Mouse (Mus musculus) cerebellum, adult 2 months (tissue): Measurements from ENCODE around the gene Trpm2.

ENCODE experiments used
- CTCF ChIP-seq: fragments of 200-500 bp; IDR thresholded peaks from 2 replicates; pipeline ENCODE4 v1.5.1; 2011; ENCODE audit warnings: low read depth, mild to moderate bottlenecking, control low read depth, low read length, moderate library complexity, borderline replicate concordance; ENCODE audit not compliant: insufficient read depth
- POLR2A ChIP-seq: fragments of 200-500 bp; IDR thresholded peaks from 2 replicates; pipeline ENCODE4 v1.6.1; 2011; ENCODE audit warnings: low read length, control low read depth, borderline replicate concordance; ENCODE audit not compliant: insufficient read depth

GRCm38 (mm10) chr10:78000200-78000599 lies 29.8 kb upstream of the Trpm2 start:
- no peak for TF ChIP-seq CTCF
- no peak for TF ChIP-seq POLR2A
